Mouse (Mus musculus): Measurements from ENCODE around the gene Psap.
"Not testable (repeated sequence)": the region's sequence is repeated elsewhere in the genome, so short reads cannot be mapped to it uniquely, and the experiment has no call there.

The Psap gene

DNA sequence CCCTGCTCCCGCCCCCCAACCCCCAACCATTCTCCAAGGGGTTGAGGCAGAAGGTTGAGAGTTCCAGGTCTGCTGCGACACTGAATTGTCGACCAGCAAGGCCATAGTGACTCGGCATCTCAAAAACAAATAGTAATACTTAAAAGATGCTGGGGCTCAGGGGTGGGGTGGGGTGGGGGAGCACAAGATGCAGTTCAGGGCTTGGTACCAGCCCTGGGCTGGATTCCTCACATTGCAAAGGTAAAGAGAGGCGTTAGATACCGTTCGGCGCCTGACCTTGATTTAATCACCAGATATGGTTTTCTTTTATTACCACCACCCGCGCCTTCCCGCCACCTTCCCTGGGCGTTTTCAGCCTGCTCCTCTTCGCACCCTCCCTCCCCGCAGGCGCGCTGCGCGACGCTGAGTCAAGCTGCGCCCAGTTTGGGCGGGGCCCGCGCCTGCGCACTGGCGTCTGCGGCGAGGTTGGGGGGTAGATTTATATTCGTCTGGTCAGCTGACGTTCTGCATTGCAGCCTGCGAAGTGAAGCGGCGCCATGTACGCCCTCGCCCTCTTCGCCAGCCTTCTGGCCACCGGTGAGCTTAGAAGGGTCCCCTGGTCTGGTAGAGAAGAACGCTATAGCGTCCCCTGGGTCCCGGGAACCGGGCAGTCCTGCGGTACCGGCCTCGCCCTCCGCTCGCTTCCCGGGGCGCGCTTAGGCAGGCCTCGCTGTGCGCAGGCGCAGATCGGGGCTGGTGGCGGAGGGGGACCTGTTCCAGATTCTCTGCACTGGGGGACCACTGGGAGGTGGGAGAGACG is at the start of gene Psap:
Gene Psap (plus strand): TSS at position 421 of the 799 bp plus-strand sequence.
- peak; percentile 91 for DNase-seq (ENCODE audit: low spot score)

- no peak for DNase-seq (ENCODE audit: low spot score)
These were observed 49.8 kb upstream of the Psap start for GRCm38 (mm10) chr10:60227666-60228065.

GRCm38 (mm10) chr10:60229113-60229512 is 48.3 kb upstream of the Psap start:
- DNase-seq (ENCODE audit: low spot score) = no peak

- no peak for DNase-seq (ENCODE audit: low spot score)
These were observed 46.9 kb upstream of the Psap start for GRCm38 (mm10) chr10:60230321-60231088.

GRCm38 (mm10) chr10:60234006-60234405 is 43.4 kb upstream of the Psap start:
- no peak for DNase-seq (ENCODE audit: low spot score)

DNA sequence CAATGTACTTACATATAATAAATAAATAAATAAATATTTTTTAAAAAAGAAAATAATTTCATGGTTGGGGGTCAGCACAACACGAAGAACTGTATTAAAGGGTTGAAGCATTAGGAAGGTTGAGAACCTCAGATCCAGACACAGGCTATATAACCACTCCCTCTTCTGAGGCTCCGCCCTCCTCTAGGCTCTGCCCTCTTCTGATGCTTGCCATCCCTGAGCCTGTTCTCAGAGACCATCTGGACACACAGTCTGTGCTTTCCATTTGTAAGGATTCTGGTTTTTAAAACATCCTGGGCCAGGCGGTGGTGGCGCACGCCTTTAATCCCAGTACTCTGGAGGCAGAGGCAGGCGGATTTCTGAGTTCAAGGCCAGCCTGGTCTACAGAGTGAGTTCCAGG is 41.6 kb upstream of the Psap start:
- DNase-seq (ENCODE audit: low spot score) = not testable (repeated sequence)

- DNase-seq (ENCODE audit: low spot score) = peak; percentile 62
These were observed 39.8 kb upstream of the Psap start for GRCm38 (mm10) chr10:60237475-60238154.

- no peak for DNase-seq (ENCODE audit: low spot score)
These were observed 37.0 kb upstream of the Psap start for GRCm38 (mm10) chr10:60240416-60240815.

- no peak for DNase-seq (ENCODE audit: low spot score)
These were observed 33.5 kb upstream of the Psap start for GRCm38 (mm10) chr10:60243941-60244340.

GRCm38 (mm10) chr10:60245041-60245440 is 32.4 kb upstream of the Psap start:
- peak; percentile 91 for DNase-seq (ENCODE audit: low spot score)

DNA sequence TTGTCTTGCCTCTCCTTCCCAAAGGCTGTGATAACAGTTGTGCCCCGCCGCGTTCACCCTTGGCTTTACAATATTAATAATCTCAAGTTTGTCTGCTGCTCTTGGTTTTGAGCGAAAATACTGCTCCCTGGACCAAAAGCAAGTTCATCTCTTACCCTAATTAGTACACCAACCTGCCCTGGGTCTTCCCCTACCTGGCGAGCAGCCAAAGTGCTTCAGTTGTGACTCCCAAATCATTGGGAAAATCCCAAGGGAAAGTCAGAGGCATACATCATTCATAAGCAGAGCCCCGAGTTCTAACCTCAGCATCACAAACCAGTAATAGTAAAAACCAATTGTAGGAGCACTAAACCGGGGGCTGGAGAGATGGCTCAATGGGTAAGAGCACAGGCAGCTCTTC is 31.8 kb upstream of the Psap start:
- no peak for DNase-seq (ENCODE audit: low spot score)

DNA sequence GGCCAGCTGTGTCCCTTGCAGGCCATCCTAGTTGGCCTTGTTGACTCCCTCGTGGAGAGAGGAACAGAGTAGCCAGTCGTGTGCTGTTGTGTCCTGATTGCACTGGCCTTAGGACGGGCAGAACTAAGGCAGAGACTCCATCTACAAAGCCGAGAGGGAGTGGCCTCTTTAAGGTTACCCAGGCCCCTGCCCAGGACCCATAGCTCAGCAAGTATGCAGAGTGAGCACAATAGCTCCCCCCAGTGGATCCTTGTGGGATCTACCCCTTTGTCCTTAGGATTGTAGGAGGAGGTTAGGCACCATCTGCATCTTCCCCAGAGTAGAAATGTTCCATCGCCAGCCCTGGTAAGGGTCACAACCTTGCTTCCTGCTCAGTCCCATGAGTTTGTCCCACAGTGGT is 30.9 kb upstream of the Psap start:
- peak; percentile 56 for DNase-seq (ENCODE audit: low spot score)

DNA sequence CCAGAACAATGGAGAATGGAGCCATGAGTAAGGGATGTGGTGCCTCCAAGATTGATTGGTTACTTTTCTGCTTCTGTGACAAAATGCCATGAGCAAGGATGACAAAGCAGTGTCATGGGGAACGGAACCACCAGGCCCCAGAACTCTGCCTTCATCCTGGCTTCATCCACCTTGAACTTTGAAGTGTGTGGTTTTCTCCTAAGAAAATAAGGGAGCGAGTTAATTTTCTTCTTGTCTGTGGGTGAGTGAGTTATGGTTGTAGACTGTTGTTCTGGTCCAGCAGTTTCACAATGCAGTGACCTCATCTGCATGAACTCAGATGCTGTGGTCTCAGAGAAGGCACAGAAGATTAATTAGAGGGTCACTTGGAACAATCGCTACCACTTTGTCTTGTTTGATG is 29.1 kb upstream of the Psap start:
- DNase-seq (ENCODE audit: low spot score) = not testable (repeated sequence)

GRCm38 (mm10) chr10:60250426-60250965 is 26.9 kb upstream of the Psap start:
- no peak for DNase-seq (ENCODE audit: low spot score)

DNA sequence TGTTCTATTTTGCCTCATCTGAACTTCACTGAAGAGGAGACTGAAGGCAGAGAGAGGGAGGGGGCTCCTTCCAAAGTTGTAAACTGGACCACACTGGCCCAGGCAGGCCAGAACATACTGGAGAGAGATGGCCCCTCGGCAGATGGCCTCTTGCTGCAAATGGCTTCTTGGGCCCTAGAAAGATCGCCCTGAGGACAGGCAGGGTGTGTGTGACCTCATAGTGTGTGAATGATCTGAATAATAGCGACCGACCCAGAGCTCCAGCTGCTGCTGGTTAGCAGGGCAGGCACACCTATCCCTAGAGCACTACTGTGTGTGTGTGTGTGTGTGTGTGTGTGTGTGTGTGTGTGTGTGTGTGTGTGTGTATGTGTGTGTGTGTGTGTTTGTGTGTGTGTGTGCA is 25.2 kb upstream of the Psap start:
- no peak for DNase-seq (ENCODE audit: low spot score)

GRCm38 (mm10) chr10:60252606-60253005 is 24.8 kb upstream of the Psap start:
- peak; percentile 34 for DNase-seq (ENCODE audit: low spot score)

GRCm38 (mm10) chr10:60256088-60256487 is 21.3 kb upstream of the Psap start:
- no peak for DNase-seq (ENCODE audit: low spot score)

GRCm38 (mm10) chr10:60257261-60257825 is 20.1 kb upstream of the Psap start:
- DNase-seq (ENCODE audit: low spot score) = no peak

- peak; percentile 55 for DNase-seq (ENCODE audit: low spot score)
These were observed 16.7 kb upstream of the Psap start for GRCm38 (mm10) chr10:60260557-60261294.

GRCm38 (mm10) chr10:60261530-60261929 is 15.9 kb upstream of the Psap start:
- DNase-seq (ENCODE audit: low spot score) = no peak

GRCm38 (mm10) chr10:60262386-60262785 is 15.0 kb upstream of the Psap start:
- peak; percentile 92 for DNase-seq (ENCODE audit: low spot score)

All from lung, postnatal 25 days (tissue).